Mouse (Mus musculus): ENCODE data around the gene Vash1.

Gene Vash1

GRCm38 (mm10) chr12:86678591-86679545 is at the start of gene Vash1:
Vash1 (plus strand) TSS chr12:86678700.
- no peak for DNase-seq (ENCODE audit: extremely low read depth, low read depth)

DNA sequence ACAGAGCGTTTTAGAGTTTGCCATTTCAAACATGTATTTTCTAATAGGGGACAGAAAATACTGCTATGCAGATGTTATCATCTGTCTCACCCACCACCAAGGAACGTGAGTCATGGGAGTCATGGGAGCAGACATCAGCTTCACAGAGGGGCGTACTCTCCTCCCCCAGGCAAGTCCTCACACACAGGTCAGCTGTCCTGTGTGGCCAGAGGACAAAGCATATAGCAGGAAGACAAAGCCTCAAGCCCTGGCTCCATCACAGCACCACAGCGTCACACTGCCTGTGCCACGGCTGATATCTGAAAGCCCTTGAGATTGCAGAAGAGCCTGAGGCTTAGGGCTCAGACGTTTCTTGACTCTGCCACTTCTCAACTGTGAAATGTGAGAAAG is 49.7 kb upstream of the Vash1 start:
- no peak for DNase-seq (ENCODE audit: extremely low read depth, low read depth)

GRCm38 (mm10) chr12:86641763-86642162 is 36.7 kb upstream of the Vash1 start:
- DNase-seq (ENCODE audit: extremely low read depth, low read depth): no peak

- no peak for DNase-seq (ENCODE audit: extremely low read depth, low read depth)
Observed at GRCm38 (mm10) chr12:86644512-86645273, 33.8 kb upstream of the Vash1 start.

GRCm38 (mm10) chr12:86645494-86645893 is 33.0 kb upstream of the Vash1 start:
- no peak for DNase-seq (ENCODE audit: extremely low read depth, low read depth)

GRCm38 (mm10) chr12:86646831-86647230 is 31.7 kb upstream of the Vash1 start:
- no peak for DNase-seq (ENCODE audit: extremely low read depth, low read depth)

GRCm38 (mm10) chr12:86647279-86647678 is 31.2 kb upstream of the Vash1 start:
- no peak for DNase-seq (ENCODE audit: extremely low read depth, low read depth)

GRCm38 (mm10) chr12:86647736-86648135 is 30.8 kb upstream of the Vash1 start:
- no peak for DNase-seq (ENCODE audit: extremely low read depth, low read depth)

DNA sequence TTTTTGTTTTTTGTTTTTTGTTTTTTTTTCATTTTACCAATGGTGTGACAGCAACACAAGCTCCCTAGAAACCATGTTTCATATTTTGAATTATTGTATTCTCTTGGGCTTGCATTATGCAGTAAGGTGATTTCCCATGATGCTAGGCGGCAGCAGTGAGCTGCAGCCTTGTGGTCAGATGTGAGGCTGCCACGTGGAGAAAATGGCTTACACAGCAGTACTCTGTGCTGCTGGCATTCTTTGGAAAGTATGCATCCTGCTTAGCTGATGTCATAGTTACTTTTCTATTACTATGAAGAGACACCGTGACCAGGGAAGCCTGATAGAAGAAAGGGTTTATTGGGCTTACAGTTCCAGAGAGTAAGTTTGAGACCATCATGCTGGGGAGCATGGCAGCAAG is 30.0 kb upstream of the Vash1 start:
- DNase-seq (ENCODE audit: extremely low read depth, low read depth): no peak

DNA sequence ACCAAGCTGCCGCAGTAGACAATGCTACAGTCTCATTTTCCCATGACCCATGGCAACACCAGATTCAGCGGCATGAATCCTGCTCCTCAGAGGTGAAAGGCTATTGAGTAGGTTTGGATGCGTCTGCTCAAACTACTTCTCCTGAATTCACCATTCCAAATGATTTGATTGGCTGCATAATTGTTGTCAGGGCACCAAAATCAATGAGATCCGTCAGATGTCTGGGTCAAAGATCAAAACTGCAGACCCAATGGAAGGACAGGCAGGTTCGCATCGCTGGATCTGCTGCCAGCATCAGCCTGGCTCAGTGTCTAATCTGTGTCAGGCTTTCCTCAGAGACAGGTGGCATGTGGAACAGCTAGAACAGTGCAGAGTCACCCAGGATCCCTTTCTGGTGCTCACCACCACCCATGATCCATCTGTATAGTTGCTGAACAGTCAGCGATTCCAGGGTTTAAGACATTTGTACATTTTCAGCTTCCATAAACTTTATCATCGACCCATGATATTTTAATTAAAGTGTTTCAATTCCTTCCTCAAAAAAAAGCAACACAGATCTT is 27.1 kb upstream of the Vash1 start:
- DNase-seq (ENCODE audit: extremely low read depth, low read depth): no peak

- DNase-seq (ENCODE audit: extremely low read depth, low read depth): no peak
Observed at GRCm38 (mm10) chr12:86652570-86653041, 25.9 kb upstream of the Vash1 start.

GRCm38 (mm10) chr12:86659447-86659968 is 19.0 kb upstream of the Vash1 start:
- no peak for DNase-seq (ENCODE audit: extremely low read depth, low read depth)

DNA sequence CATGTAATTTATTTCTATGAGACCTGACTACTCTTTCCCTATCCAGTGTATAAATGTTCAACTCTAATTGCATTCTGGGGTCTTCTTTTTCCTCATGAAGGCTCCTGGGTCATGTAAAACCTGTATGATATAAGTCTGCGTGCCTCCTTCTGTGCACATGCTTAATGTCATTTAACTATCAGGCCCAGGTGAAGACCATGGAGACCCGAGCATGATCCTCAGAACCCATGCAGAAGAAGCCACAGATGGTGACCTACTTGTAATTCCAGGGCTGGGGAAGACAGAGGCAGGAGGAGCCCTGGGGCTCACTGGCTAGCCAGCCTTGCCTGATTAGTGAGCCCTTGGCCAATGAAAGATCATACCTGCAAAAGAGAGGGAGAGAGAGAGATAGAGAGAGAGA is 18.0 kb upstream of the Vash1 start:
- DNase-seq (ENCODE audit: extremely low read depth, low read depth): no peak

DNA sequence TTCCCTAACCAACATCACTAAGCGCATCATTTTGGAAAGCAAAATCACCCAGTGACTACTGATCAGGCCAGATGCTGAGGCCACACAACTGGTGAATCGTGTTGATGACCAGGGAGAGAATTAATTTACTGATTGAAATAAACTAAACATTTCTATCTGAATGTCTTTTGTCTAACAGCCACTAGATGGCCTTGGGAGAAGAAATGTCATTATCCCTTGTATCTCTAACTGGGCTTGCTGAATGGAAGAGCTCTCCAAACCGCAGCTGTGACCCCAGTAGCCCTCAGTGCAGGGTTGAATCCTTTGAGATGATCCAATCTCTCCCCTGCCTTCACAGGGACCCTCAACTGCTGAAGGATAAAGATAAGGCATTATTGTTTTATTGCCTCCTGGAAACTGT is 12.8 kb upstream of the Vash1 start:
- no peak for DNase-seq (ENCODE audit: extremely low read depth, low read depth)

GRCm38 (mm10) chr12:86668404-86668803 is 10.1 kb upstream of the Vash1 start:
- no peak for DNase-seq (ENCODE audit: extremely low read depth, low read depth)

DNA sequence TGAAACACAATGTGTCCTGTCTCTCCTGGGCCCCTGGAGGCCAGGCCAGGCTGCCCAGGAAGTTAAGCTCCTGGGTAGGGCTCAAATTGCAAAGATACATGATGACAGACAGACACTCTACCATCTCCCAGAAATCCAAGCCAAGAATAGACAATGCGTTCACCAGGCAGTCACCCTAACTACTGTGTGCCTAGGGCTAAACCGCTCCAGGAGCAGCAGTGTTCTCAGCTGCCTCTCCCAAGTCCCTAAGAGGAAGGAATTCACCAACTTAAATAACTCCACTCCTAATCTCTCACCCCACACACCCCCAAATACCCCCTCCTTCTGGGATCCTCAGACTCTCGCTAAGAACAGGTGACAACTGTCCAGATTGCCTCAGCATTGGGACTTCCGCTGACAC is 6.4 kb upstream of the Vash1 start:
- no peak for DNase-seq (ENCODE audit: extremely low read depth, low read depth)

GRCm38 (mm10) chr12:86672507-86672906 is 6.0 kb upstream of the Vash1 start:
- DNase-seq (ENCODE audit: extremely low read depth, low read depth): no peak

GRCm38 (mm10) chr12:86679546-86679930 is 1.0 kb downstream of the Vash1 start:
- no peak for DNase-seq (ENCODE audit: extremely low read depth, low read depth)

DNA sequence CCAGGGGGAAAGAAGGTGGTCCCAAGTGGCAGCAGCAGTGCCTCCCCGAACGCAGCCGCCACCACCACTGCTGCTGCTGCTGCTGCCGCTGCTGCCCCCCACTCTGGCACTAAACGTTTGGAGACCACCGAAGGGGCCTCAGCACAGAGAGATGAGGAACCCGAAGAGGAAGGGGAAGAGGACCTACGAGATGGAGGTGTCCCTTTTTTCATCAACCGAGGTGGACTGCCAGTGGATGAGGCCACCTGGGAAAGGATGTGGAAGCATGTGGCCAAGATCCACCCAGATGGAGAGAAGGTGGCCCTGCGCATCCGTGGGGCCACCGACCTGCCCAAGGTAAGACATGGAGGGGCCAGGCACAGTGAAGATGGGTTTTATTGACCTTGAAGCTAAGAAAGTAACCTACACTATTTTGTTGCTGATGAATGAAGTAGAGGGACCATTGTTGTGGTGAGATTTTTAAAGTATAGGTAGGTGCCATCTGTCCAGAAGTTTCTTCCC is 1.5 kb downstream of the Vash1 start:
- no peak for DNase-seq (ENCODE audit: extremely low read depth, low read depth)

DNA sequence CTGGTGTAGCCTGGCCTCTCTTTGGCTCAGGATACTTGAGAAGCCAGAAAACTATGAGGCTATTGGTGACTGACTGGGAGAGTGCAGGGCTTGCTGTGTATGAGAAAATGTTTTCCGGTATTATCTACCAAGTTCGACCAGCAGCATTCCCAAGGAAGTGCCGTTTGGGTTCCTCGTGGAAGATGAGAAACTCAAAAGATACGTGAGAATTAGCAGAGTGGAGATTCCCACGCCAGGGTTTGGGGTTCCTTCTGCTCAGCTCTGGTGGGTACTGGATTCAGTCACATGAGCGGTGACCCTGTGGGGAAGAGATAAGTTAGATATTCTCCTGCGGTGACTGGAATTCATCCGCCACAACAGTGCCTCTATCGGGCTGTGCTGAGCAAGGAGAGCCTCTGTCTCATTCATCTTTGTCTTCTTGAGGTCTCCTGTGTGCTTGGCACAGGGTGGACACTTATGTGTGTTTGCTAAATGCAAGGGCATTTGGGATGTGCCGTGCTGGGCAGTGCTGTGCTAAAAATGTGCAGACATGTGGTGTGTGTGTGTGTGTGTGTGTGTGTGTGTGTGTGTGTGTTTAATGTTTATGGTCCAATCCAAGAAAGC is 2.2 kb downstream of the Vash1 start:
- DNase-seq (ENCODE audit: extremely low read depth, low read depth): peak; percentile 39

DNA sequence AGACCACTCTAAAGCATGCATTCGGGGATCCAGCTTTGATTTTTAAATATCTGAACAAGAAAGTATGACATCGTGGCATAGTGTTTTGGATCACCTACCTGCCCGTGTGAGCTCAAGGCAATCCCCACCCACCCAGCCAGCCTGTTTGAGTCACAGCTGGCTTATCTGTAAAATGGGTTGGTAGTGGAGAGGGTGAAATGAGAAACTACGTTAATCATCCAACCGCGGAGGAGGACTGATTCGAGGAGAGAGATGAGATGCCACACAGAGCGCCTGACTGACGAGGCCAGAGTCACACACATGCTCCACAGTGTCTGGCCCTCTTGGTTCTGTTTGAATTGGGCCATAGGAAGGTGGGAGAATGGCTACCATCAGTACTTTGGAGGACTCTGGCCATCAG is 3.1 kb downstream of the Vash1 start:
- no peak for DNase-seq (ENCODE audit: extremely low read depth, low read depth)
